Mouse (Mus musculus): ENCODE measurements around the gene Fau.

Gene Fau

DNA sequence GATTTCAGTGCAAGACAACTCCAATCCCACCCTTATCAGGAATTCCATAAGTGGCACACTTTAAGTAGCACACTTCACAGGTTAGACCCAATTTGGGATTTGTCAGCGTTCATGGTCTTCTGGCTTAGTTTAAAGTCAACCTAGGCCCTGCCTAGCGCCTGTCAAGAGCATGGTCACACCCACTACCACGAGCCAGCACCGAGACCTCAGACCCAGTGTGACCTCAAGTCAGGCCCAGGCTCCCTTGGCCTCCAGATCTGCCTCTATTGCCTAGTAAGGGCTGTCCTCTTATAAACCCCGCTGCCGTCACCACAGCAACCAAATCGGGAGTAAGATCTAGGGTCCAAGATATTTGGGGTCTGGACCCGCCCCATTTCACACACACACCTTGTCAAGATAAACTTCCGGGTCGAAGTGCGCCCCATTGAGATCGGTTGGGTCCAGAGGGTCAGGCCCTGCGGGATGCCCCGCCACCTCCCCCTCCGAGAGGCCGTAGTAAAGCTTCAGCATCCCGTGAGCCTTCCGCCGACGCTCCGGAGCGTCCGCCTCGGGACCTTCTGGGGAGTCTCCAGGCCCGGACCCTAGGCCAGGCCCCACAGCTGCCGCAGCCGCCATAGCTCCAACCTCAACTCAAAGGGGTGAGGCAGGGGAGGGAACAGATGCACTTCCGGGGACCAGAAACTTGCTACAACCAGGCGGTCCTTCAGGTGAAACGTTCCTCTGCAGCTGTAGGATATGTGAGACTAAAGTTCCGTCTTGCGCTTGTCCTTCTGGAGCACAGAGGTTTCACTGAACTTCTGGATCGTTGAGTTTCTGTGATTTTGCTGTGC, 19.1 kb downstream of the Fau start, which contains the start of gene Vps51:
Gene Vps51 (minus strand): TSS at position 668 of the 830 bp plus-strand sequence.
- DNase-seq = peak; percentile 84 to 92

GRCm38 (mm10) chr19:6079983-6080480, 22.4 kb downstream of the Fau start, which contains the start of gene Tmem262:
Gene Tmem262 (plus strand): TSS chr19:6080033.
- no peak for DNase-seq

GRCm38 (mm10) chr19:6082156-6082555, 24.5 kb downstream of the Fau start, which contains the start of gene Gm28374:
Gene Gm28374 (minus strand): TSS chr19:6082256.
- no peak for DNase-seq

DNA sequence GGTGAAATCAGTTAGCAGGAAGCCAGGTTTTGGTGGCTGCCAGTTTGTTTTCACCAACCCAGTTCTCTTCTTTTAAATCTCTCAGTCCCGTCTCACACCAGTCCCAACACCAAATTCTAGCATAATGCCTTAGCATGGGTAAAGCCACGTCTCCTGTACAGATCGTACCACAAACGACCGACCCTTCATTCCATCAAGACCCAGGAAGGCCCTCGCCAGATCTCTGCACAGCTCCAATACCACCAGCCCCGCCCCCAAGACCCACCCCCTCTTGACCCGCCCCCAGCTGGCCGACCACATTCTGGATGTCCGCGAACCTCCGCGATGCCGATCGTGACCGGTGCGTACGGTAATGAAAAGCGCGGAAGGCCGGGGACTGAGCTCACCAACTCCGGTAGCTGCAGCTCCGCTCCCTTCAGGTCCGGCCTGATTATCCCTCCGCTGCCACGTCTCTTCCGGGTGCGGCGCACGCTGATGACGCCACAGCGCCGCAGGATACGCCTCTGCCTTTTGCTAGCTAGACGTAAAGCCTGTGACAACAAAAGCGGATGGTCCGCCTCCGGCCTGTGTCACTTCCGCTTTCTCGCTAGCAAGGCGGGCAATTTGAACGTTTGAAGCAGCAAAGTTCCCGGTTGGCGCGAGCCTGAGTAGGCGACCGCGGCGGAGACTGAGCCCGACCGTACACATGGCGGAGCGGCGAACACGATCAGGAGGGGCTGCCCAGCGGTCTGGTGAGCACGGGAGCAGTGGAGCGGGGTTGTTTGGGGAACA, 27.0 kb downstream of the Fau start, which contains the start of the genes Zfpl1 and Cdca5:
Gene Zfpl1 (minus strand): TSS at position 479 of the 771 bp plus-strand sequence.
Gene Cdca5 (plus strand): TSS at position 506 of the 771 bp plus-strand sequence.
- peak; percentile 98 to 99 for DNase-seq

- no peak for DNase-seq
Observed at GRCm38 (mm10) chr19:6085417-6085879, 27.8 kb downstream of the Fau start.

DNA sequence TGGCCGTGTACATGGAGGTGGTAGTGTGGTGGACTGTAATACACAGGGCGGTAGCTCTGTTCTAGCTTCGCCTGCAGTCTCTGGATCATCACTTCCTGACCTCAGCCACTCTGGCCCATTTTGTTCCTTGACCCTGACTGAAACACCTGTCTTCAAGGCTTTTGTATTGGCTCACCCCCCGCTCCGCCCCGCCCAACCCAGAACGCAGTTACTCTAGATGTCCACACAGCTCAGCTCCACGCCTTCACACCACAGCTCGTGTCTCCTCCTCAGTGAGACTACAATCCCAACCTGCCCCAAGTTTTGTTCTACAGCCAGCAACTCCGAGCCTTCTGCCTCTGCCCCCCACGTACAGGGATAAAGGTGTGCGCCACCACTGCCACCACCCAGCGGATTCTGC, 31.2 kb downstream of the Fau start:
- DNase-seq = no peak

- no peak for DNase-seq
Observed at GRCm38 (mm10) chr19:6094119-6094518, 36.5 kb downstream of the Fau start, which contains the start of gene AC131692.1. Gene AC131692.1 (plus strand): TSS chr19:6094419.

GRCm38 (mm10) chr19:6097847-6098246, 40.2 kb downstream of the Fau start:
- no peak for DNase-seq

- no peak for DNase-seq
Observed at GRCm38 (mm10) chr19:6101186-6101585, 43.5 kb downstream of the Fau start.

GRCm38 (mm10) chr19:6102169-6102853, 44.7 kb downstream of the Fau start:
- DNase-seq = no peak

DNA sequence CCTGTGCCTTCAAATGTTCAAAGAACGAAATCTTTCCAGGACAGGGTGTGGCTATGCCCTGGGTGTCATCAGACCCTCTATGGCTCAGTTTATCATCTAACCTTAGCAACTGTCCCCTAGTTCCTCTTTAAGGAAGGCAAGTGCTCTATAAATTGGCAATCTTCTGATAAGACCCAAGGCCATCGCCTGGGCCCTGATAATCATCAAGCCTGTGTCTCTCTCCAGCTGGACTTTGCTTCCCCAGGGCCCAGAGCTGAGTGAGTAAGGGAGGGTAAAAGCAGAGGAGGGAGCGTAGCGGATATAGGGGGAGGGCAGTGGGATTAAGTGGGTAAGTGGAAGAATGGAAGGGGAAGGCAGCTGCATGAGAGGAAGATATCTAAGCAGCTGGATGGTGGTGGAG, 46.8 kb downstream of the Fau start:
- DNase-seq = no peak

- DNase-seq = no peak
Observed at GRCm38 (mm10) chr19:6105586-6105985, 47.9 kb downstream of the Fau start, which contains the start of gene Naaladl1. Gene Naaladl1 (plus strand): TSS chr19:6105782.

Measured in cerebellum, postnatal 36 days (tissue).